Mouse (Mus musculus) lung, embryonic 15.5 days (tissue): ENCODE results near the gene Zfy1. TPM values are rescaled to one million over a fixed set of nuclear protein-coding genes. Genes with fewer than 3 reads are reported as not detected.
"Not testable (repeated sequence)": the region's sequence is repeated elsewhere in the genome, so short reads cannot be mapped to it uniquely, and the experiment has no call there.

ENCODE experiments used
- ATAC-seq: fragments of 200-750 bp; cut with Nextera tagmentation; 2 replicates; pipeline ENCODE4 v1.8.0; 2017; ENCODE audit warnings: moderate number of reproducible peaks, borderline replicate concordance; ENCODE audit not compliant: low FRiP score, low TSS enrichment; ENCODE audit errors: extremely low read depth
- H3K27ac ChIP-seq: fragments of 300-500 bp; sonication (generic); 2 replicates; pipeline ENCODE4 v1.5.1; 2015; ENCODE audit warnings: moderate library complexity, mild to moderate bottlenecking, inconsistent platforms
- H3K27me3 ChIP-seq: fragments of 300-500 bp; sonication (generic); 2 replicates; pipeline ENCODE4 v1.6.1; 2015; ENCODE audit warnings: inconsistent platforms
- H3K36me3 ChIP-seq: fragments of 300-500 bp; sonication (generic); 2 replicates; pipeline ENCODE4 v1.6.1; 2015; ENCODE audit warnings: inconsistent platforms
- H3K4me1 ChIP-seq: fragments of 300-500 bp; sonication (generic); 2 replicates; pipeline ENCODE4 v1.6.1; 2015; ENCODE audit warnings: inconsistent platforms
- H3K4me2 ChIP-seq: fragments of 300-500 bp; sonication (generic); 2 replicates; pipeline ENCODE4 v1.6.1; 2015; ENCODE audit warnings: inconsistent platforms, mild to moderate bottlenecking, moderate library complexity
- H3K4me3 ChIP-seq: fragments of 300-500 bp; sonication (generic); 2 replicates; pipeline ENCODE4 v1.5.1; 2015; ENCODE audit warnings: mild to moderate bottlenecking, inconsistent platforms
- H3K9ac ChIP-seq: fragments of 300-500 bp; sonication (generic); 2 replicates; pipeline ENCODE4 v1.6.1; 2015; ENCODE audit warnings: inconsistent platforms
- H3K9me3 ChIP-seq: fragments of 300-500 bp; sonication (generic); 2 replicates; pipeline ENCODE4 v1.6.1; 2016; ENCODE audit warnings: inconsistent platforms
- WGBS: fragments of 180-500 bp; shearing (Covaris S2); methylation state at CpG from one replicate; pipeline ENCODE4 v1.1.7; 2015; 5-methylcytosine and 5-hydroxymethylcytosine counted together
- polyA plus RNA-seq: library from polyadenylated mRNA; unstranded; fragments of >200 nt; fragmentation: Nextera tagmentation; extraction: Ambion mirVana; gene quantifications from 2 replicates; pipeline ENCODE4 v1.2.1, GENCODE M21; 2015

The Zfy1 gene
- not detected in 2 replicates for polyA plus RNA-seq

DNA sequence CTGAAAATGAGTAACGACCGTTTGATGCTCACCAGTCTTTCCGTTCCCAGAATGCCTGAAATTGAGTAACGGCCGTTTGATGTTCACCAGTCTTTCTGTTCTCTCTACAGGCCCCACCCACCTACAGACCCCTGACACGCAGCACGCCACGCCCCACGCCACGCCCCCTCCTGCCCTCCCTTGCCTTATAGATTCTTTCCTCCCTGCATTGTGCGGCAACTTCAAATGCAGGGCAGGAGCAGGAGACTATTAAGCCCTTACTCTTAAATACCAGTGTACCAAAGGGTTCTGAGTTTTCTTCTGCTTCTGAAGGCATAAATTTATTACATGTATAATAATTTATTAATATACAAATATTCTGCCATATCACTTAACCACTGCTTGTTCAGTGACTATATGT lies at the start of gene Zfy1:
Gene Zfy1 (minus strand): TSS at position 101 of the 400 bp plus-strand sequence.
- not testable (repeated sequence) for H3K4me3 ChIP-seq, H3K36me3 ChIP-seq, H3K9ac ChIP-seq, H3K4me1 ChIP-seq, H3K27ac ChIP-seq, H3K27me3 ChIP-seq, H3K4me2 ChIP-seq, H3K9me3 ChIP-seq, ATAC-seq
- no CpG with 5 or more reads among the region's 11 CpGs for WGBS

GRCm38 (mm10) chrY:818396-818795 lies 21.2 kb upstream of the Zfy1 start, which contains the start of gene Uba1y:
Gene Uba1y, plus strand, starts transcription at chrY:818649.
- Histone ChIP-seq H3K4me3 (no peak within 1 kb of the TSS), H3K4me2 (no peak within 1 kb of the TSS), H3K27ac (no peak within 1 kb of the TSS), H3K4me1 (no peaks in the 10 kb centered on the region), H3K9ac (no peak within 1 kb of the TSS), H3K27me3 (no peaks in the 10 kb centered on the region), H3K36me3 (no peaks in the 10 kb centered on the region), H3K9me3 (no peaks in the 10 kb centered on the region)
- ATAC-seq = no peak
- WGBS = 87% methylated on average over 9 of the region's 15 CpGs

GRCm38 (mm10) chrY:808991-809661 lies 11.9 kb upstream of the Zfy1 start:
- WGBS = 2% methylated on average over 10 of the region's 15 CpGs
- H3K4me3 ChIP-seq = peak overlapping the region; percentile 19

More at GRCm38 (mm10) chrY:808991-809661, 11.9 kb upstream of the Zfy1 start:
- ATAC-seq = peak; percentile 87
- Histone ChIP-seq H3K9me3 (no peaks in the 10 kb centered on the region), H3K9ac (no peak overlapping the region), H3K27me3 (no peaks in the 10 kb centered on the region), H3K36me3 (no peaks in the 10 kb centered on the region), H3K4me1 (no peaks in the 10 kb centered on the region), H3K27ac (peak overlapping the region; percentile 50; the same call in 1 of the 2 replicates), H3K4me2 (peak overlapping the region; percentile 36)

Other genes with a start within 250 kb of the Zfy1 start
- not detected in 2 replicates for gene Uba1y, start 21.2 kb upstream of the Zfy1 start, polyA plus RNA-seq
- 6.6 and 7.4 TPM in 2 replicates for gene Kdm5d, start 100.4 kb upstream of the Zfy1 start, polyA plus RNA-seq
- 24.3 and 28.0 TPM in 2 replicates for gene Eif2s3y, start 213.1 kb upstream of the Zfy1 start, polyA plus RNA-seq